Mouse (Mus musculus): Measurements from ENCODE around the gene Ykt6. TPM values are rescaled to one million over a fixed set of nuclear protein-coding genes. Genes with fewer than 3 reads are reported as not detected.

Gene Ykt6
- 23.2 and 23.3 TPM in 2 replicates for polyA plus RNA-seq (2014; fragmentation: Nextera tagmentation; extraction: Ambion mirVana)

GRCm38 (mm10) chr11:5955546-5956276, at the start of gene Ykt6:
TSS of gene Ykt6 (plus strand) at chr11:5955693.
- H3K4me3 ChIP-seq (ENCODE audit: low read depth, low read length), result peak within 1 kb of the TSS; percentile 88
- H3K4me2 ChIP-seq (replicated peaks; ENCODE audit: low read depth, low read length), result peak within 1 kb of the TSS; percentile 72
- peak within 1 kb of the TSS; percentile 92 for H3K9ac ChIP-seq (replicated peaks; ENCODE audit: low read depth, low read length)
- H3K4me1 ChIP-seq (ENCODE audit: control insufficient read depth, insufficient read depth, low read length), result peaks cover 12% of the 10 kb centered on the region; the same call in 1 of the 2 replicates
- under 1% methylated on average over 69 of the region's 71 CpGs for WGBS
- no peaks in the 10 kb centered on the region for H3K27me3 ChIP-seq (ENCODE audit: control insufficient read depth, insufficient read depth, low read length)
- H3K9me3 ChIP-seq (ENCODE audit: control insufficient read depth, low read depth, low read length), result no peaks in the 10 kb centered on the region
- H3K27ac ChIP-seq (ENCODE audit: low read length), result peak within 1 kb of the TSS; percentile 95
- peak; percentile 96 for ATAC-seq (ENCODE audit: insufficient number of reproducible peaks, insufficient read depth, low FRiP score, low read depth)
- peaks cover 5% of the 10 kb centered on the region for H3K36me3 ChIP-seq (ENCODE audit: control insufficient read depth, insufficient read depth, low read length)

- peaks cover 12% of the 10 kb centered on the region; the same call in 1 of the 2 replicates for H3K4me1 ChIP-seq (ENCODE audit: control insufficient read depth, insufficient read depth, low read length)
- H3K9ac ChIP-seq (replicated peaks; ENCODE audit: low read depth, low read length), result no peak overlapping the region
- ATAC-seq (ENCODE audit: insufficient number of reproducible peaks, insufficient read depth, low FRiP score, low read depth), result no peak
- H3K4me2 ChIP-seq (replicated peaks; ENCODE audit: low read depth, low read length), result no peak overlapping the region
- no peaks in the 10 kb centered on the region for H3K36me3 ChIP-seq (ENCODE audit: control insufficient read depth, insufficient read depth, low read length)
- H3K27me3 ChIP-seq (ENCODE audit: control insufficient read depth, insufficient read depth, low read length), result no peaks in the 10 kb centered on the region
- H3K9me3 ChIP-seq (ENCODE audit: control insufficient read depth, low read depth, low read length), result no peaks in the 10 kb centered on the region
- H3K4me3 ChIP-seq (ENCODE audit: low read depth, low read length), result no peak overlapping the region
- 82% methylated on average over 10 of the region's 10 CpGs for WGBS
- no peak overlapping the region for H3K27ac ChIP-seq (ENCODE audit: low read length)
Observed at GRCm38 (mm10) chr11:5905778-5906518, 49.5 kb upstream of the Ykt6 start.

DNA sequence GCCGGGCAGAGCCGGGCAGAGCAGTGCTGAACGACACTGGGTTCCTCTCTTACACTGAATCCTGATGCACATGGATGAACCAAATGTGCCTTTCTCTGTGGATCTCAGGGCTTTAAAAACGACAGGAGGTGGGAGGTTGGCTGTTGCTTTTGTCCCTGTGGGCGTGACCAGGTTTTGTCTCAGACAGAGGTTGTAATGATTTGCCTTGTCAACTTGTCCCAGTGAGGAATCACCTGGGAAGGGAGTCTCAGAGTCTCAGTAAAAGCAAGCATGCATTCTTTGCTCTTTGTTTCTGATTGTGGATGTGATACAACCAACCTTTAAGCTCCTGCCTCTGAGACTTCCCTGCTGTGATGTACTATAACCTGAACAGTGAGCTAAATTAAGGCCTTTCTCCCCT, 48.4 kb upstream of the Ykt6 start:
- Histone ChIP-seq H3K4me2 (replicated peaks; ENCODE audit: low read depth, low read length) (no peak overlapping the region), H3K27ac (ENCODE audit: low read length) (no peak overlapping the region), H3K4me1 (ENCODE audit: control insufficient read depth, insufficient read depth, low read length) (0 out of 2 replicates have a peak, but pooled peaks cover 5% of the 10 kb centered on the region), H3K9ac (replicated peaks; ENCODE audit: low read depth, low read length) (no peak overlapping the region), H3K4me3 (ENCODE audit: low read depth, low read length) (no peak overlapping the region), H3K9me3 (ENCODE audit: control insufficient read depth, low read depth, low read length) (no peaks in the 10 kb centered on the region), H3K27me3 (ENCODE audit: control insufficient read depth, insufficient read depth, low read length) (no peaks in the 10 kb centered on the region), H3K36me3 (ENCODE audit: control insufficient read depth, insufficient read depth, low read length) (no peaks in the 10 kb centered on the region)
- WGBS, result 58% methylated on average over 5 of the region's 5 CpGs
- no peak for ATAC-seq (ENCODE audit: insufficient number of reproducible peaks, insufficient read depth, low FRiP score, low read depth)

GRCm38 (mm10) chr11:5908642-5909041, 46.9 kb upstream of the Ykt6 start:
- Histone ChIP-seq H3K9ac (replicated peaks; ENCODE audit: low read depth, low read length) (no peak overlapping the region), H3K27me3 (ENCODE audit: control insufficient read depth, insufficient read depth, low read length) (no peaks in the 10 kb centered on the region), H3K4me2 (replicated peaks; ENCODE audit: low read depth, low read length) (no peak overlapping the region), H3K36me3 (ENCODE audit: control insufficient read depth, insufficient read depth, low read length) (no peaks in the 10 kb centered on the region), H3K4me1 (ENCODE audit: control insufficient read depth, insufficient read depth, low read length) (no peaks in the 10 kb centered on the region), H3K9me3 (ENCODE audit: control insufficient read depth, low read depth, low read length) (no peaks in the 10 kb centered on the region), H3K4me3 (ENCODE audit: low read depth, low read length) (no peak overlapping the region), H3K27ac (ENCODE audit: low read length) (no peak overlapping the region; the same call in 1 of the 2 replicates)
- WGBS, result 35% methylated on average over 4 of the region's 4 CpGs
- ATAC-seq (ENCODE audit: insufficient number of reproducible peaks, insufficient read depth, low FRiP score, low read depth), result peak; percentile 86

DNA sequence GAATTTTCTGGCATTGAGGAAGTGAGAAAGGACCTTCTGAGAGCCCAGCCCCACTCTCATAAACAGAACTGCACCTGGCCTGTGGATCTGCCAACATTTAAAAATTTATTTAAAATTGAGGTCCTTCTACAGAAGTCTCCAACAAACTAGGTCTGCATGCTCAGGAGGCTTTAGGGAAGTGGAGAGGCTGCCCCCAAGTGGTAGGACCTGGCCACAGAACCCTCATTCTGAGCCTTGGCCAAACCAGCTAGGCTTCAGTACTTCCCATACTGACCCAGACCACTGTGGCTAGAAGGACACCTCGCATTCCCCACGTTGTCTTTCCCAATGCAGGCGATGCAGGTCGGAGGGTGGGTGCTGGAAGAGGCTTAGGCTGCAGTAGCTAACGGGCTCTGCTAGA, 42.9 kb upstream of the Ykt6 start:
- H3K9ac ChIP-seq (replicated peaks; ENCODE audit: low read depth, low read length), result no peak overlapping the region
- no peaks in the 10 kb centered on the region for H3K27me3 ChIP-seq (ENCODE audit: control insufficient read depth, insufficient read depth, low read length)
- 21% methylated on average over 5 of the region's 5 CpGs for WGBS
- no peak overlapping the region for H3K27ac ChIP-seq (ENCODE audit: low read length)
- H3K4me3 ChIP-seq (ENCODE audit: low read depth, low read length), result no peak overlapping the region
- H3K36me3 ChIP-seq (ENCODE audit: control insufficient read depth, insufficient read depth, low read length), result no peaks in the 10 kb centered on the region
- H3K9me3 ChIP-seq (ENCODE audit: control insufficient read depth, low read depth, low read length), result no peaks in the 10 kb centered on the region
- no peaks in the 10 kb centered on the region for H3K4me1 ChIP-seq (ENCODE audit: control insufficient read depth, insufficient read depth, low read length)
- ATAC-seq (ENCODE audit: insufficient number of reproducible peaks, insufficient read depth, low FRiP score, low read depth), result peak; percentile 60; the same call in 1 of the 2 replicates
- no peak overlapping the region for H3K4me2 ChIP-seq (replicated peaks; ENCODE audit: low read depth, low read length)

DNA sequence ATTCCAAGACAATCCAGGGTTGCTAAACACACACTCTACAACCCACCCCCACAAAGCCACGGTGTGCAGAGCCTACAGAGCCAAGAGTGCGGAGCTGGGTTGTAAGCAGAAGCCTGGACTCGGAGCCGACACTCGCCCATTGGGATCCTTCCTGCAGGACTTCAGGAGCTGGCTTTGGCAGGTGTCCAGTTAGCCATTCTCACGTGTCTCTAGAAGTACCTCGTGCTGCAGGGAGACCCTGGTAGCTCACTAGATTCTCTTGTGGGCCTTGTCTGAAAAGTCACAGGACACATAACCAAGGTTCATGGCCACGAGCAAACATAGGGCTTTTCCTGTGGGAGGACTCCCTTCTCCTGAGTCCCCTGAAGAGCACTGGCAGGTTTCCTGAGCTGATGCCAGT, 42.2 kb upstream of the Ykt6 start:
- WGBS, result 71% methylated on average over 8 of the region's 8 CpGs
- ATAC-seq (ENCODE audit: insufficient number of reproducible peaks, insufficient read depth, low FRiP score, low read depth), result no peak

GRCm38 (mm10) chr11:5913936-5914335, 41.6 kb upstream of the Ykt6 start:
- no peak overlapping the region for H3K4me3 ChIP-seq (ENCODE audit: low read depth, low read length)
- H3K27me3 ChIP-seq (ENCODE audit: control insufficient read depth, insufficient read depth, low read length), result no peaks in the 10 kb centered on the region
- no peak overlapping the region for H3K9ac ChIP-seq (replicated peaks; ENCODE audit: low read depth, low read length)
- no peaks in the 10 kb centered on the region for H3K36me3 ChIP-seq (ENCODE audit: control insufficient read depth, insufficient read depth, low read length)
- no peak overlapping the region for H3K4me2 ChIP-seq (replicated peaks; ENCODE audit: low read depth, low read length)
- 68% methylated on average over 4 of the region's 4 CpGs for WGBS
- ATAC-seq (ENCODE audit: insufficient number of reproducible peaks, insufficient read depth, low FRiP score, low read depth), result no peak
- no peaks in the 10 kb centered on the region for H3K4me1 ChIP-seq (ENCODE audit: control insufficient read depth, insufficient read depth, low read length)
- H3K27ac ChIP-seq (ENCODE audit: low read length), result no peak overlapping the region
- no peaks in the 10 kb centered on the region for H3K9me3 ChIP-seq (ENCODE audit: control insufficient read depth, low read depth, low read length)

More for the DNA sequence above, 42.2 kb upstream of the Ykt6 start:
- Histone ChIP-seq H3K4me2 (replicated peaks; ENCODE audit: low read depth, low read length) (no peak overlapping the region), H3K4me1 (ENCODE audit: control insufficient read depth, insufficient read depth, low read length) (no peaks in the 10 kb centered on the region), H3K27me3 (ENCODE audit: control insufficient read depth, insufficient read depth, low read length) (no peaks in the 10 kb centered on the region), H3K36me3 (ENCODE audit: control insufficient read depth, insufficient read depth, low read length) (no peaks in the 10 kb centered on the region), H3K9me3 (ENCODE audit: control insufficient read depth, low read depth, low read length) (no peaks in the 10 kb centered on the region), H3K4me3 (ENCODE audit: low read depth, low read length) (no peak overlapping the region), H3K9ac (replicated peaks; ENCODE audit: low read depth, low read length) (no peak overlapping the region), H3K27ac (ENCODE audit: low read length) (no peak overlapping the region)

DNA sequence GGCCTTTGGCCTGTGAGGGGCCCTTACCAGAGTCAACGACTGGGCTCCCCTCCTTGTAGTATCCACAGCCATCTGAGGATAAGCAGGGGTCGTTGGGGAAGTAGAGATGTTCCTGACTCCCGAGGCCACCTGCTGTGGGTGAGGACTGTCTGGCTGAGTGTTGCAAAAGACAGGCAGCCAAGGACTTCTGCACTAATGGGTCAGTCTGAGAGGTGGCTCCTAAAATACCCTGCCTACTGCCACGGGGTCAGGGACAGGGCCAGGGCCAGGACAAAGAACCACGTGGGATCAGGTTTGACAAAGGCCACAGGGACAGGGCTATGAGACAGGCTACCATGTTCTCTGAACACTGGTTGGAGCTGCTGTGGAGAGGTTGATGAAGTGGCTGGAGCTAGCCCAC, 40.6 kb upstream of the Ykt6 start:
- H3K27ac ChIP-seq (ENCODE audit: low read length), result no peak overlapping the region
- H3K4me3 ChIP-seq (ENCODE audit: low read depth, low read length), result no peak overlapping the region
- no peaks in the 10 kb centered on the region for H3K36me3 ChIP-seq (ENCODE audit: control insufficient read depth, insufficient read depth, low read length)
- no peaks in the 10 kb centered on the region for H3K27me3 ChIP-seq (ENCODE audit: control insufficient read depth, insufficient read depth, low read length)
- WGBS, result 52% methylated on average over 5 of the region's 5 CpGs
- no peak overlapping the region for H3K4me2 ChIP-seq (replicated peaks; ENCODE audit: low read depth, low read length)
- H3K4me1 ChIP-seq (ENCODE audit: control insufficient read depth, insufficient read depth, low read length), result no peaks in the 10 kb centered on the region
- ATAC-seq (ENCODE audit: insufficient number of reproducible peaks, insufficient read depth, low FRiP score, low read depth), result no peak
- H3K9ac ChIP-seq (replicated peaks; ENCODE audit: low read depth, low read length), result no peak overlapping the region
- no peaks in the 10 kb centered on the region for H3K9me3 ChIP-seq (ENCODE audit: control insufficient read depth, low read depth, low read length)

Measured in stomach, embryonic 14.5 days (tissue).